Mouse (Mus musculus): ENCODE data around the gene Eef1e1. TPM values are rescaled to one million over a fixed set of nuclear protein-coding genes. Genes with fewer than 3 reads are reported as not detected.

The Eef1e1 gene
- total RNA-seq, 2 experiments from 2014 or later = 96.0 to 132 TPM

Other genes starting within 250 kb of the Eef1e1 start
- 44.9 and 52.1 TPM in 2 replicates for gene Txndc5, start 130.2 kb downstream of the Eef1e1 start, total RNA-seq (2014; fragmentation: Nextera tagmentation)
- 31.5 and 41.2 TPM in 2 replicates for gene Txndc5, start 130.2 kb downstream of the Eef1e1 start, total RNA-seq (2017)
- gene Bloc1s5, start 23.9 kb downstream of the Eef1e1 start, total RNA-seq (2014; fragmentation: Nextera tagmentation) = 13.1 and 18.0 TPM in 2 replicates
- gene Bloc1s5, start 23.9 kb downstream of the Eef1e1 start, total RNA-seq (2017) = 13.7 and 15.9 TPM in 2 replicates